Mouse (Mus musculus) gastrocnemius, postnatal 14 days (tissue): Measurements from ENCODE around the gene Creb3l1. TPM values are rescaled to one million over a fixed set of nuclear protein-coding genes. Genes with fewer than 3 reads are reported as not detected.

Experiments
- DNase-seq: peaks from one replicate; pipeline ENCODE4 v3.0.0; 2021; ENCODE audit warnings: mixed read lengths
- intact Hi-C: fragments of 180-260 bp; cut with DNase I; formaldehyde crosslinking; loops from one replicate; pipeline ENCODE4 v1.15.1; 2025; ENCODE audit warnings: low total_unique reads
- total RNA-seq, 2 experiments: library from RNA; stranded (reverse); gene quantifications; 2 replicates each; pipeline ENCODE4 v1.2.3; 2021

Gene Creb3l1
- total RNA-seq, 2 experiments from 2014 or later = 14.7 to 22.6 TPM

DNA sequence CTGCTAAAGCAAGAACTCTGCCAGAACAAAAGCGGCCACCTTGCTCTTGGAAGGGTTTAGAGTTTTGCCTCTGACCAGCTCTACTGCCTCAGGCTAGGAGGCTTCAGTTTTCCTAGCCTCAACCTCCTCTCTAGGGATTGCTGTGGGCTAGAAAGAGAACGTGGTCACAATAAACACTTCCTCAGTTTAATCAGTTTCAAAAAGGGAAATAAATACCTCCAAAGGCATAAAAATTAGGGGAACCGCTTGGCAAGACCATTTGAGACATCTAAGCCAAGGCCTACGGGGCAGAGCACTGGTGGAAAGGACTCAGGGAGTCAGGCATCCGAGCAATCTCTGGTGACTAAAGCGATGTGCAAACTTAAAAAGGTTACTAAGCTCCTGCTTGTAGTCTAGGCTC lies 68.4 kb downstream of the Creb3l1 start:
- DNase-seq = no peak
- intact Hi-C loops = no loop called here

DNA sequence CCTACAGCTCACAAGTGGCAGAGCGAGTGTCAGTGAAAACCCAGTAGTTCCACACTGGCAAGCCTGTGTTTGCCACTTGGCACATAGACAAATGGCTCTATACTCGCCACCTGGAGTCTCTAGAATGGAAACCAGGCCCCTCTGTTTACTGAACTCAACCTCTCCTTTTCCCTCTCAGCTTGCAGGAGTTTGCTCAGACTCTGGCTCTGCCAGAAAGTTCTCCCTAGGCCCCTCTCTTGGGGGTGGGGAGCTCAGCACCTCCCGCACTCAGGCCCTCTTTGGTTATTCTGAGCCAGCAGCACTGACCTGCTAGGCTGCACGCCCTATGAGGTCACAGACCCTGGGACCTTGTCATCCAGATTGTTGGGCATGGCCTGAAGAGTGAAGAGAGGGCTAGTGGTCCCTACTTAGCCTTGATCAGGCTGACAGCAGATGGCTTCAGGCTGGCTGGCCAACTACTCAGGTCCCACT lies 69.1 kb downstream of the Creb3l1 start:
- intact Hi-C loops = no loop called here
- no peak for DNase-seq

DNA sequence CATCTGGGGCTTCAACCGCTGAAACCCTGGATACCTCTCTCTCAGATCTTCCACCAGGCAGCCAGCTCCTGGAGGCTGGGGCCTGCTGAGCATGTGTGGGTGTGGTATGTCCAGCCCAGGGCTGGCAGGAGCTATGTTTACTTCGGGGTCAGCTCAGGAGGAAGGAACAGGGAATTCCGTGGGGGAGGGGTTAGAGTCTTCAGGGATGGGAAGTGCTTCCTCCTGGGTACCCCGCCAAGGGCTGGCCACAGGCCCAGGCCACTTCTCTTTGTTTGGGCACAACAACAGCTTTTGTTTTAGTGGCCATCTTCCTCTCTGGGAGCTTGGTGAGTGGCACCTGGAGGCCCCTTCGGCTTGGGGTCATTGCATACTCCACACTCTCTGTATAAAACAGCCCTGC lies 70.5 kb downstream of the Creb3l1 start:
- intact Hi-C loops = no loop called here
- peak; percentile 61 for DNase-seq

DNA sequence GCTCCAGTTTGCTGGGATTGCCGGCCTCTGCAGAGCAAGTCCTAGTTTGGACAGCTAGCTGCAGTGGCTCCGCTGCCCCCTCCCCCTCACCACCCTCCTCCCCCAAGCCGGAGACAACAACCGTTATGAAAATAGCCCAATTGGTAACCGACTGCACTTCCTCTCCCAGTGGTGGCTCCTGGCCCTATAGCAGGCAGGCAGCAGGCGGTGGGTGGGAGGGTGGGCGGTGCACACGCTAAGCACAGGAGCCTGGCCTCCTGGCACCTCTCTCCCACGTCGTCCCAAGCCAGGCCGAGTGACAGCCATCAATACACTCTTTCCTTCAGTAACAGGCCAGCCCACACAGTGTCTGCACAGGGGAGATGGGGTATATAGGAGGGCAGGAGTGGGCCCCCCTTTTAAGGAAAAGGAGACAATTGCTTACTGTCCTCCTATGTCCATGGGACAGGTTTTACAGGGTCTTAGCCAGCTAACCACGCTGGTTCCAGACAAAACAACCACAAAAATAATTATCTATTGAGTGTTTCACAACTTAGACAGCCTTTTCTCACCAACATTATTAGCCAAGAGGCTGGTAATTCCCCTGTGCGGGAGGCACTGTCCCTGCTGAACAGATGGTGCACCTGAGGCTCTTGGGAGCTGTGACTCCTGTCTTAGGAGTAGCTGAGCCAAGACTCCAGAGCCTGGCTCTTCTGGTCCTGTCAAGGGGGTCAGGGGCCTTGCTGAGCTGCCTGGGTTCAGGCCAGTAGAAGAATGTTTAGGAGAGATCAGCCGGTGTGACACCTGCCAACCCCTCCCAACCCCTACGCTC lies 73.8 kb downstream of the Creb3l1 start:
- peak; percentile 63 for DNase-seq
- intact Hi-C loops = no loop called here

DNA sequence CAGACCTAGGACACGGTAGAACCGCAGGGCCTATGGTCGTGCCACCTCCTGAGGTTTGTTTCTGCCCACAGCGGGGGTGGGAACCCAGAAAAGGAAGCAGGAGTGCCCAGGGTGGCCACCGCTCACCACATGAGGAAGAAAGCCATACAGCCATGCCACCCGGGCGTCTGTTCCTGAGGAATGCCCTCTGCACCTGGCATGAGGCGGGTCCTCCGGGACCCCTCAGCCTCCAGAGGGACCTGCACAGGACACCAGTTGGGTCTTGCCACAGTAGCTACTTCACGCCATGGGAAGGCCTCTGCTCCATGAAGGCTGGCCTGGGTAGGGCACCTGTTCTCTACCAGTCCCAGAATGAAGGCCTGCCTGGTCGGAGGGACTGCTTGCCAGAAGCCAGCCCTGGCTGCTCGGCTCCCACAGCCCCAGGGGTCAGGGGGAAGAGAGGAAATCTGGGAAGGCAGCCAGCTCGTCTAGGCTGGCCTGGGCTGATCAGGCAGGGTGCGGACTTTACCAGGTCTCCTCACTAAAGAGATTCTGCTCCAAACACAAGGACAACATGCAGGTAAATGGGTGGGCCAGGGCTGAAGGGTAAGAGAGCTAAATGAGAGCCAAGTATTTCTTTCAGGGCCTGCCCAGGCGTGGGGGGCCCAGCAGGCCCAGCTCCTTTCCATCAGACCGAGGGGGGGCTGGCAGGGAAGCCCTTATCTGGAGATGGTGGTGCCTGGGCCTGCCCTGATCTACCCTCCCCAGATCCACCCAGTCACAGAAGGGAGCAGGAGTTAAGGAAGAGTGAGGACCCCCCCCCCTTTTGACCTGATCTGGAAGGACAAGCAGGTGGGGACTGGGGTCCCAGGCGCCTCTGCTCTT lies 74.7 kb downstream of the Creb3l1 start:
- DNase-seq = peak; percentile 71
- intact Hi-C loops = no loop called here

DNA sequence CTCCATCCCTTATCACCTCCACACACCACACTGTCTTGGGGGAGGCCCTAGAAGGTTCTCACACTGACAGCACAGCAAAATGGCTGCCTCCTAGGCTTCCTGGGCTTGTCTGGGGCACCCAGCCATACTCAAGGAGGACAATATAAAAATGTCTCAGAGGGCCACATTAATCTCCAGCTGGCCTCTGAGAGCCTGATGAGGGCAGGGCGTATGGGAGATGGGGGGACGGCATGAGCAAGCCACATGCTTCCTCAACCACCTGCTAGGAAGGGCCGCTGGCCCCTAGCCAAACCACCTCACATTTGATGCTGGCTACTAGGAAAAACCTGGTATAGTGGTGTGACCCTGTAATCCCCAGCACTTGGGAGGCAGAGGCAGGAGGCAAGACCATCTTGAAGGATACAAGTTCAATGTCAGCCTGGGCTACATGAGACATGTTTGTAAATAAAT lies 75.5 kb downstream of the Creb3l1 start:
- intact Hi-C loops = no loop called here
- peak; percentile 37 for DNase-seq

DNA sequence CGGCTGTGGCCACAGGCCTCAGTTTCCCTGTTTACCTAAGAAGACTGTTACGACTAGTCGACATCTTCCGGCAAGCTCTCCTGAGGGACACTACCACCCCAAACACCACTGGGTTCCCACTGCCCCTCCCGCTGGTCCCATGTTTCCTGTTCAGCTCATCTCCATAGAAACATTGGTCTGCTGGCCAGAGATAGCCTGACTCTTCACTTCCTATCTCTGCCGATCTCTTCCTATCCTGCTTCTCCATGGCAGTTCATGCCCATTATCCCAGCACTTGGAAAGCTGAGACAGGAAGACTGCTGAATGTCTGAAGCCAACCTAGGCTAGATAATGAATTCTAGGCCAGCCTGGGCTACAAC lies 76.2 kb downstream of the Creb3l1 start:
- intact Hi-C loops = no loop called here
- DNase-seq = peak; percentile 19

DNA sequence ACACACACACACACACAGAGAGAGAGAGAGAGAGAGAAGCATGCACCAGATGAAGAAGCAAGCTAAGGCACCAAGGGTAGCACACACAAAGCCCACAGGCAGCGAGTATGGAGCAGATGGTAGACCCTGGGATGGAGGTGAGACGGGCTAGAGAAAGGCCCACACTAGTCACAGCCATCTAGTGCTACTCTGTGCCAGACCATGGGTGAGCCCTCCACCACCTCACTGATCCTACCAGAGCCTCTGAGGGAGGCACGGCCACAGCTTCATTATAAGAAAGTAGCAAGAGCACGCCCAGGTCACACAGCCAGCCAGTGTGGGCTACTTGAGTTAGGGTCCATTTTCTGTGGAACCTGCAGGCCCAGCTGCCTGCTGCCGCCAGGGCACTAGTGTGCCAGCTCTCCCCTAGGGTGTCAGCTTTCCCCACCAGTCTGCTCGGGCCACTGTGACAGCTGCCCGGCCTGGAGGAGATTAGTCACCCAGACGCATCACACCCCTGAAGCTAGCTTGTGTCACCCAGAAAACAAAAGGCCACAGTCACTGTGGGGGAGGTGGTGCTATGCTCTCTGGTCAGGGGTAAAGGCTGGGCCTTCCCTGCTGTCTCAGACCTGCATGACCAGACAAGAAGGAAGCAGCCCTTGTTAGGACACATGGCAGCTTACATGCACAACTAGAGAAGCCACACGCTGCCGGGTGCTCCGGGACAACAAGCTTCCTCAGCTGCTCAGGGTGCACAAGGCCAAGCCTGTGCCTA lies 76.7 kb downstream of the Creb3l1 start:
- intact Hi-C loops = no loop called here
- peak; percentile 77 for DNase-seq

DNA sequence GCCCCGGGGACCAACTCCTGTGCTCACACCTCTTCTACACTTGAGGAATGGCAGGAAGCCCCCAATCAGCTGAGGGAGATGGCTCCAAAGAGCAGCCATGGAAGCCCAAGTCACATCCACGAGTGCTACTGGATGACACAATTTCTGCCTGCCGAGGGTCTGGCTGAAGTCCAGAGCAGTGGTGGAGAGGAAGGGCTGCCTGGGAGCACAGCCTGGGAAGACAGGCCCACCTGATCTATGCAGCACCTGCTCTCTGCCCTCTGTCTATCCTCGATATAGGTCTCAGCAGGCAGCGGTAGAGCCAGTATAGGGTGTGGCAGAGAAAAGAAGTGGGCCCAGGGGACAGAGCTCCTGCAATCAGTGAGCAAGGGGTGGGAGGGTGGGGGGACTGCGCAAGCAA lies 77.5 kb downstream of the Creb3l1 start:
- intact Hi-C loops = no loop called here
- DNase-seq = peak; percentile 56

DNA sequence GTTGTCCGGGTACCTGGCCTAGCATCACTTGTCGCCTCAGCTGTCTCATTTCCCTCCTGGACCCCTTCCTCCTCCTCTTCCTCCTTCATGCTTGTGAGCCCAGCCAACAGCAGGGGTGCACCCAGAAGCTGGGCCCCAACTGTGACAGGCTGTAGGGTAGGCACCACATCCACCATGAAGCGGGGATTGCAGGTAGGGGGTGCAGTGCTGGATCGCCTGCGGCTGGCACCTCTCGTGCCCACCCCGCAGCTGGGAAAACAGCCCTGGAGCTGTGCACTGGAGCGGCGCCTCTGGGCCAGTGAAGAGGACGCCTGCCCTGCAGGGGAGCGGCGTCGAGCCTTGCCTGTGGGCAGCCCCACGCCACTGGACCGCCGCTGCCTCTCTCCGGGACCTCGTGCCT lies 78.8 kb downstream of the Creb3l1 start, which contains the start of gene Gm9821:
TSS of gene Gm9821 (plus strand) at position 221 of the 400 bp plus-strand sequence.
- peak; percentile 6 for DNase-seq
- intact Hi-C loops = loop anchor here (2.0 kb wide), 1 partner anchor 15 kb away; no protein-coding TSS in a partner anchor

DNA sequence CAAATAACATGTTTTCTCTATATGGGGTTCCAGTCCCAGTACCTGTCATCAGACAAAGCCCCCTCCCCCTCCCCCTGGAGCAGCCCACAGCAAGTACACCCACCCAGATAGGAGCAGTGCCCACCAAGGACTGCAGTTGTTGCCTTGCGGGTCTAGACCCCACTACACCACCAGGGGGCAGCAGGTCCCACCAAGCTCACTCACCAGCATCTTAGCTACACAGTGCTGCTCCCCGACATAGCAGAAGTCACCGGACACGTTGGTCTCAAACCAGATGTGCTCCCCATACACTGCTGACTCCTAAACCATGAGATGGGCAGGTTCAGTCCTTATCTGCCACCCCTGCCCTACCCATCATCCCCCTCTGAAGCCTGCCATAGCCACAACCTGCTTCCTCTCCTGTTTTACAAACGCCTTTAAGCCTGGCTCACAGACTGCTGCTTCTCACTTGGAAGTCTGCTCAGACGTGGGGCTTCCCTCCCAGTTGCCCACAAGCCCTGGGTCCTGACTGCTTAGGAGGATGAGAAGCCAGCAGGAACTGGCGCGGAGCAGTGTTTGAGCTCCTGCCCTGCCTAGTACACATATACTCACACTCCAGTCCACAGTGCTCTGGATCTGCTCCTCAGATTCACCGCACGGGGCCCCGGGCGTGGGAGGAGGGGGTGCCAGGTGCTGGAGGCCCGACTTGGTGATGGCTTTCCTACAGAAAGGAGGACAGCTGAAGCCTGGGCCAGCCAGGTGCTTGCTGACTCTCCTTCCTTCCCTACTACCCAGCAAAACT lies 79.9 kb downstream of the Creb3l1 start:
- DNase-seq = peak; percentile 78
- intact Hi-C loops = loop anchor here (2.0 kb wide), 1 partner anchor 16 kb away; no protein-coding TSS in a partner anchor

DNA sequence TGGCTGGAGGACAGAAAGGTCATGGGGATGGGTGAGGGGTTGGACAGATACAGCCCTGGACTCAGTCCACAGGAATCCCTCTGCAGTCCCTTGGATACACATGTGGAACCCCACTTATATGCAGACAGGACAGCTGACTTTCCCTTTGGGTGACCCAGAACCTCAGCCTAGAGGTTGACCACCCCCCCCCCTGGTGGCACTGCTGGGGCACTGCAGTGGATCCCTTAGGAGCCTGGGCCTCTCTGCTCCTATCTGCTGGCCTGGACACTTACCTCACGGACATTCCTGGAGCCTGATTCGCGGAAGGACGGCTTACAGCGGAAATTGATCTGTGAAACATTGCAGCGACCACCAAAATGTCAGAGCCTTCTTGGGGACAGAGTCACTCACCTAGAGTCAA lies 81.9 kb downstream of the Creb3l1 start:
- intact Hi-C loops = no loop called here
- peak; percentile 5 for DNase-seq

DNA sequence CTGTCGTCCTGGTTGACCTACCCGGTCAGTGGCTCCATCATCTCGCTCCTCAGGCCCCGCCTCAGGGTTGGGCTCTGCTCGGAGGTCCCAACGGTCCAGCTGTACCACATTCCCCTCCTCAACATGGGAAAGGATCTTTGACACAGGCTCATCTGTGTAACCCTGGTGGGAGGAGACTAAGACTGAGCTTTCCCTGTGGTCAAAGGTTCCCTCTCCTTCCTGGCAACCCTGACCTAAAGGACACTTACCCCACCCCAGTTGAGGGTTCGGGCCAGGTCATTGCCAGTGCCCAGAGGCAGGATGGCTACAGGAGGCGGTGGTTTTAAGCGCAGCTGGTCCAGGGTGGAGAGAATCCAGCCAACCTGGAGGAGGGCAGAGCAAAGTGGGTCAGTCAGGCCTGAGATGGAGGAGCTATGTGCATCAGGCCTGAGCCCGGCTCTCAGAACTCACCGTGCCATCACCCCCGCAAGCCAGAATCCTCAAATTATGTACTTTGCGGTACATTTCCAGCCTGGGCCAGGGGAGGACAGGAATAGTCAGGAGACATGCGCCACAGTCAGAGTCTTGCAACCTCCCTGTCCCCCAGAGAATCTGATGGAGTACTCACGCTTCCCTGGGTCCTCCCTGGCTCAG lies 84.9 kb downstream of the Creb3l1 start:
- peak; percentile 7 for DNase-seq
- intact Hi-C loops = no loop called here

DNA sequence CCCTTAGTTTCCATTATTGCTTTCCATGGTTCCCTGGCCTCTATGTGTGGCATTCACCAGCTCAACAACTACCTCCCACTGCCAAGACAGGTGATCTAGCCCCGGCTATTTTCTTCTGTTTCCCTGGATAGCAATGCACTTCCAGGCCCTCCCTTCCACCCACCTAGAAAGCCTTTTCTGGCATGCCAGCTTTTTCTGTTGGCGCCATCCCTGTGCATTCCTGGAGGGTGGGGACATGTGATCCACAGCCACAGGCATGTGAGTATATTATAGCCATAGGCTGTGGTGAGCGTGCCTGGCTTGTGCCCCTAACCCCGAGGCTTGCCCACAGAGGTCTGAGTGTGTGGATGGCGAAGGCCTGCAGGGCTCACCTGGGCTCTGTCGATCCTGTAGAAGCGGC lies 88.1 kb downstream of the Creb3l1 start:
- DNase-seq = no peak
- intact Hi-C loops = no loop called here

DNA sequence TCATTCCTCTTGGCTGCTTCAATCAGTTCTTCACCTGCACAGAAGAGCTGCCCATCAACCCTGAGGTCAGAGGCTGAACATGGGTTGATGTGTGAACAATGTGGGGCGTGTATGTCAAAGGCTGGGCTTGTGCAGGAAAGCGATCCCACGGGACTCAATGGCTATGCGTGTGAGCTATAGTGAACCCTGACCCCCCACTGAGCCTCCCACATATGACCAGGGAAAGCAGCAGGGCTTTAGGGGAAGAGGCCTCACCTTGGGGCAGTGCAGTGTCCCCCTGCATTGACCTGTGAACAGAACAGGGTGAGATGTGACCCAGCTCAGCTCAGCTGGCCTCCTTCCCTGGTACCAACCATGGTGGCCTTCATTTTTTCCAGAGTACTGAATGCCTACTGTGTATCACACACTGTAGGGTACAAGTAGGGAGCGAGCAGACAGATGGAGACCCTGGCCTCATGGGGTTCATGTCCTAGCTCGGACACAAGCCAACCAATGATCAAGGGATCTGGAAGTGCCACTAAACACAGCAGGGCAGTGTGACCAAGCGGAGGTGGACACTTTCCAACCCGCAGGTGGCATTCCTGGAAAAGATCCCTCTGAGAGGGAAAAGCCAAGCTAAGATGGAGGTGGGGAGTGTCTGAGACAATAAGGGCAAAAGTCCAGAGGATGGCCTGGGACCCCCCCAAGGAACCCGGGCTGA lies 89.3 kb downstream of the Creb3l1 start:
- intact Hi-C loops = no loop called here
- no peak for DNase-seq

DNA sequence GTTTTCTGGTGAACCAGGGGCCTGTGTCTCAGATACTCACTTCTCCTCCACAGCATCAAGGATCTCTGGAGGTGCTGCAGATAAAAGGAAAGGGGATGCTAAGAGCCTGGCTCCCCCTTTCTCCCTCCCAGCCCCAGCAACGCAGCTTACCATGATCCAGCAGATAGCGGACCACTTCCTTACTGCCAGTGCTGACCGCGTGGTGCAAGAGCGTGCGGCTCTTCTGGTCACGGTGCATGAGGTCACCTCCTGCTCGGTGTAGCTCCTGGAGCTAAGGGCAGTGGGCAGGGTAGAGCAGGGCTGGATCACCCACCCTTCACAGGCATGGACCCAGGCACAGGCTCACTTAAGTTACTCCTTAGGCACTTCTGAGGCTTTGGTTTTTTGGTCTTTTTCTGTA lies 90.3 kb downstream of the Creb3l1 start:
- no peak for DNase-seq
- intact Hi-C loops = no loop called here

DNA sequence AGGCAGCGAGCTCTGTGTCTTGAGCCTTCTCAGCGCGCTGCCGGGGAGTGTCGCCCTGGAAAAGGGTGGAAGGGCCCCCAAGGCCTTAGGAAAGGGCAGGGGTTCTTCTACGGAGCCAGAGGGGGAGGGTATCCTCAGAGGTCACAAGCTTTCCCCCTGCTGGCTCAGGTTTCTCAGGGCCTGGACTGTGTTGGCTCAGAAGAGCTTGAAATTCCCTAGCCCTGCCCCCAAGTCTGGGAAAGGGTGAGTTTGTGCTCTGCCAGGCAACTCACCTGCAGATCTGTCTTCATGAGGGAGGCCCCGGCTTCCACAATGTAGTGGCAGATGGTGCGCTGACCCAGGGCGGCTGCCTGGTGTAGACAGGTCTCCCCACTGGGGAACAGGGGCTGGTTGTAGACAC lies 90.8 kb downstream of the Creb3l1 start:
- no peak for DNase-seq
- intact Hi-C loops = no loop called here

DNA sequence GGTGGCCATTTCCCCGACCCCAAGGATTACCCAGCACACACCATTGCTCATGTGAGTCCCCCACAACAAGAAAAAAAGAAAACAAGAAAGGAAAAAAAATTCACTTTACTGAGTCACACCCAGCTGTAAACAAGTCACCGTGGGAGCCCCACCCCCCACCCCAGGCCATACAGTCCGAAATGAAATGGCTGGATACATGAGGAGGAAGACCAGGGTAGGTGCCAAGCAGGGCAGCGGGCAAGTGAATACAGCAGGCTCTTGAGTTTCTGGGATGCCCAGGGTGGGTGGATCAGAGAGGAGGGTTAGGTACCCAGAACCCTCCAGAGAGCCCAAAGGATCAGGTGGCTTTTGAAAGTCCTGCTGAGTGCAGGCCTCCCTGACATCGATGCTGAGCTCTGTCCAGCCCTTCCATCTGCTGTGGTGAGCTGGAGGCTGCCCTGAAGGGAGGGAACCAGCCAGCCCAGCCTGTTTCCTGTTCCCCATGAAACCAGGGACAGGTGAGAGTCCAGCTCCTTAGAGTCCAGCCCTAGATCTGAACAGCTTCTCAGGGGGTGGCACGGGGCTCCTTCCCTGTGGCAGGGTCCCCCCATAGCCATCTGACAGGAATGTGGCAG lies 91.5 kb downstream of the Creb3l1 start:
- intact Hi-C loops = no loop called here
- no peak for DNase-seq
